Mouse (Mus musculus): ENCODE results near the gene Zmynd10. TPM values are rescaled to one million over a fixed set of nuclear protein-coding genes. Genes with fewer than 3 reads are reported as not detected.

Gene Zmynd10
- polyA plus RNA-seq, 1 experiment from 2014 or later = 0.74 TPM

DNA sequence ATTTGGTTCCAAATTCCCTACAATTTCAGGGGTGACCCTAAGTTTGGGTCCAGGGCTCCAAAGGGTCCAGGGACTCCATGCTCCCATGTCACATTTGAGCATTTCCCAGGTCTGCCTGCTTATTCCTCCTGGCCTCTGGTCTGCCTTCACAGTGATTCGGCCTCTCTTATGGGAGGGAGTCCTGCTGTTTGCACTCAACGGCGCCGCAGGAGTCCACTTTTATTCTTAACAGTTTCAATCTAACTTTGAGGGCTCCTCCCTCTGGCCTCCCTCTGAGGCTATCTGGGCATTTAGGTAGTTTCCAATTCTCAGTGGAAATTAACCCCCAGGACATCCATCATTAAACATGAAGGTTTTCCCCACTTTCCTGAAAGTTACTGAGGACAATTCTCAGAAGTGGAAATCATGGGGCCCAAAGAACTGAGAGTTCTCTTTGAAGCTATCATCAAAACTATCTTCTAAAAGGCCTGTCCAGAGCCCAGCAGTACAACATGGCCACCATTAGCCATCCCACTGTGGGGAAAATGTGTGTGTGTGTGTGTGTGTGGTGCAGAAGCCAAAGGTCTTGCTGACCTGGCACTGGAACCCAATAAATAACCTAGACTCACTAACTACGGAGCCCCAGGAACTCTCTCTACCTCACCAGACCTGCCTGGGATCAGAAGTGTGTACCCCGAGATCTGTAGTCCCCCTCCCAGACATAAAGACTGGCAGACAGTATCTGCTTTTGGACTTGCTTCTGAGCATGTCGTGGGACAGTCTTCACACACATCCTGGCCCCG is 47.4 kb downstream of the Zmynd10 start:
- H3K27ac ChIP-seq (ENCODE audit: low read length) = no peak overlapping the region
- WGBS = 75% methylated on average over 8 of the region's 8 CpGs
- H3K27me3 ChIP-seq (ENCODE audit: control insufficient read depth, insufficient read depth, low read length) = no peaks in the 10 kb centered on the region
- ATAC-seq (ENCODE audit: insufficient number of reproducible peaks, insufficient read depth, low FRiP score, low read depth) = no peak
- H3K4me1 ChIP-seq (ENCODE audit: control insufficient read depth, insufficient read depth, low read length) = no peaks in the 10 kb centered on the region
- no peak overlapping the region for H3K4me3 ChIP-seq (ENCODE audit: low read depth, low read length)
- H3K4me2 ChIP-seq (replicated peaks; ENCODE audit: low read depth, low read length) = no peak overlapping the region
- no peaks in the 10 kb centered on the region for H3K9me3 ChIP-seq (ENCODE audit: control insufficient read depth, low read depth, low read length)
- H3K36me3 ChIP-seq (ENCODE audit: control insufficient read depth, insufficient read depth, low read length) = peaks cover 42% of the 10 kb centered on the region
- no peak overlapping the region for H3K9ac ChIP-seq (replicated peaks; ENCODE audit: low read depth, low read length)

DNA sequence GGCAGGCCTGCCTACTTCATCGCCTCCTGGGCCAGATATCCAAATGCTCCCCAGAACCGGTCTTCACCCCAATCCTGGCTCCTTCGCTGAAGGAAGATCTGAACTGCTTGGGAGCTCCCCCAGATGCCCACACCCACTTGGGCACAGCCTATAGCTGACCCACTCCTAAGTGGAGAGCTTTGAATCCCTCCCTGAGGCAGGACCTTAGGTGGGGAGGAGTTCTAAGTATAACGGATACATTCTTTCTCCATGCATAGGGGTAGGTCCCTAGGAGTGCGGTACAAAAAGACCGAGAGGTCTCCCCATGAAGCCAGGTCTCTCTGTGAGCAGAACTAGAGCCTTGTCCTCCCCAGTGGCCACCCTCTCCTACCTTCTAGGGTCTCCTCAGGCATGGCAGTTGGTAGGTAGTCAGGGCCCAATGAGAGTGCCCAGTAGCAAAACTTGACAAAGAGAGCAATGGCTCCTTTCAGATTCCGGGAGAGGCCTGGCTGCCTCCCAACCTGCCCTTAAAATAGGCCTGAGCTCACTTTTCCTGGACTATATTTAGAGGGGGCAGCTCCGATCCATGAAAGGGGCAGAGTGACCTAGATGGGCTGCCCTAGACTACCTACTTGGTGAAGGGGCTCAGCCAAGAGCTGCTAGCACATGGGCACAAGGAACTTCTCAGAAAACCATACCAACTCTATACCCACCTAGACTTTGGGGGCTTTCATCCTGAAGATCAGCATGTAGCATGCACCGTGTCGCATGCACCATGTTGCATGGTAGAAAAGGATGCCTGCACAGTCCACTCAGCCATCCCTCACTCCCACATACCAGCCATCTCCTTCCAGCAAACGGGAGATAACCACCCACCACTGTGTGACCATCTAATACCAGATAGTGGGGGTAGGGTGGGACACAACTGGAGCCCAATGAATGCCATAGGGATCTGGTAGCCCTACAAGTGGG is 49.8 kb downstream of the Zmynd10 start:
- H3K9me3 ChIP-seq (ENCODE audit: control insufficient read depth, low read depth, low read length) = no peaks in the 10 kb centered on the region
- 89% methylated on average over 11 of the region's 11 CpGs for WGBS
- H3K27me3 ChIP-seq (ENCODE audit: control insufficient read depth, insufficient read depth, low read length) = no peaks in the 10 kb centered on the region
- no peak overlapping the region for H3K9ac ChIP-seq (replicated peaks; ENCODE audit: low read depth, low read length)
- ATAC-seq (ENCODE audit: insufficient number of reproducible peaks, insufficient read depth, low FRiP score, low read depth) = no peak
- no peaks in the 10 kb centered on the region for H3K4me1 ChIP-seq (ENCODE audit: control insufficient read depth, insufficient read depth, low read length)
- no peak overlapping the region for H3K4me2 ChIP-seq (replicated peaks; ENCODE audit: low read depth, low read length)
- H3K4me3 ChIP-seq (ENCODE audit: low read depth, low read length) = no peak overlapping the region
- H3K36me3 ChIP-seq (ENCODE audit: control insufficient read depth, insufficient read depth, low read length) = peaks cover 19% of the 10 kb centered on the region
- no peak overlapping the region for H3K27ac ChIP-seq (ENCODE audit: low read length)

DNA sequence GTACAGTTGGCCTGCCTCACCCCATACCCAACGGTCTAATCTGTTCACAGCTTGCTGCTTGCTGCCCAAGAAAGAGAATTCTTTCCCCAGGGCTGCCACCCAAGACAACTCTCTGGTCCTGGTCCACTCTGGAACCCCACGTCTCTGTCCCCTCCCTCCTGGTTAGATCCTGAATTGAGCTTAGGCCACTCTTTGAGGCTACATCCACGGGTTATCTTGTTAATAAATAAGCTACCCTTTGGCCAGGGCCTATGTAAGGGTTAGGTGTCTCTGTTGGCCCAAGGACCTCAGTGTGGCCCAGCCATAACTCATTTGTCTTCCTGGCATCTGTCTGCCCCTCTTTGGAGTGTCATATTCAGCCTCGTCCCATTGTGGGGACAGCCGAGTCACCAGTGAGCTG is 51.3 kb downstream of the Zmynd10 start:
- Histone ChIP-seq H3K9ac (replicated peaks; ENCODE audit: low read depth, low read length) (no peak overlapping the region), H3K4me3 (ENCODE audit: low read depth, low read length) (no peak overlapping the region), H3K4me1 (ENCODE audit: control insufficient read depth, insufficient read depth, low read length) (no peaks in the 10 kb centered on the region), H3K27ac (ENCODE audit: low read length) (no peak overlapping the region), H3K36me3 (ENCODE audit: control insufficient read depth, insufficient read depth, low read length) (peaks cover 7% of the 10 kb centered on the region; the same call in 1 of the 2 replicates), H3K27me3 (ENCODE audit: control insufficient read depth, insufficient read depth, low read length) (no peaks in the 10 kb centered on the region), H3K9me3 (ENCODE audit: control insufficient read depth, low read depth, low read length) (no peaks in the 10 kb centered on the region), H3K4me2 (replicated peaks; ENCODE audit: low read depth, low read length) (no peak overlapping the region)
- 69% methylated on average over 5 of the region's 5 CpGs for whole genome bisulfite sequencing
- no peak for ATAC-seq (ENCODE audit: insufficient number of reproducible peaks, insufficient read depth, low FRiP score, low read depth)

DNA sequence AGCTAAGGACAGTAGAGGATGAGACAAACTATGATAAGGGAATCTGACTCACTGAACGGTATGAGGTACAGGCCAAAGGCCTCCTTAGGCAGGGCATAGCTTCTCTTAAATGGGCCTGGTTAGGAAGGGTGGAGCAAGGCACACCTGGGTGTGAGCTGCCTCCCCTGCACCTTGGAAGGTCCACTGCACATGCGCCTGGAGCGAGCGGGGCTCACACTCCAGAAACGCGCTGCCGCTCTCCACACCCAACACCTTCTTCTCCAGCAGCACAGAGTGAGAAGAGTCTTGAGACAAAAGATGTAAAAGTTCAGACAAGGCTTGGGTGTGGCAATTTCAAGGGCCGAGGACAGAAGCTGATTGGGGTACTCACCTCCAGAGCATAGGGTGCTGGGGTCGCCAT is 52.3 kb downstream of the Zmynd10 start:
- H3K36me3 ChIP-seq (ENCODE audit: control insufficient read depth, insufficient read depth, low read length) = 0 out of 2 replicates have a peak, but pooled peaks cover 3% of the 10 kb centered on the region
- H3K4me2 ChIP-seq (replicated peaks; ENCODE audit: low read depth, low read length) = no peak overlapping the region
- no peak overlapping the region for H3K4me3 ChIP-seq (ENCODE audit: low read depth, low read length)
- H3K9ac ChIP-seq (replicated peaks; ENCODE audit: low read depth, low read length) = no peak overlapping the region
- 86% methylated on average over 9 of the region's 9 CpGs for WGBS
- 0 out of 2 replicates have a peak, but pooled peaks cover 5% of the 10 kb centered on the region for H3K4me1 ChIP-seq (ENCODE audit: control insufficient read depth, insufficient read depth, low read length)
- no peak overlapping the region for H3K27ac ChIP-seq (ENCODE audit: low read length)
- ATAC-seq (ENCODE audit: insufficient number of reproducible peaks, insufficient read depth, low FRiP score, low read depth) = no peak
- no peaks in the 10 kb centered on the region for H3K9me3 ChIP-seq (ENCODE audit: control insufficient read depth, low read depth, low read length)
- no peaks in the 10 kb centered on the region for H3K27me3 ChIP-seq (ENCODE audit: control insufficient read depth, insufficient read depth, low read length)

DNA sequence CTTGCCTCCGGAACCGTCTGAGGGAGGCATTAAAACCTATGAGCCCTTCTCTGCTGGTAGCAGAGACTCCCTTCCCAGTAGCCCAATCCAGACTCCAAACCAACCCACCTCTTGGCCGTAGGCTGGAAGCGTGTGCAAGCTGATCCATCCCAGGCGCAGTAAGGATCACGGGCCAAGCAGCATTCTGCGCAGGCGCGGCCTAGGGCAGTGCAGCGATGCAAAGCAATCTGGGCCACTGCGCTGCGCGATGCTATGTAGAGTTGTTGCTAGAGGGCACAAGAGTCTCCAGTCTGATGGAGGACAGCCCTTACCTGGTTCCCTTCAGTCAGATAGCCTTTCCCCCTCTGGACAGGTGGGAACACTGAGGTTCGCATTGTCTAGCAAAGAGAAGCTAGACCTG is 52.7 kb downstream of the Zmynd10 start:
- no peak for ATAC-seq (ENCODE audit: insufficient number of reproducible peaks, insufficient read depth, low FRiP score, low read depth)
- no peak overlapping the region for H3K4me3 ChIP-seq (ENCODE audit: low read depth, low read length)
- no peak overlapping the region for H3K27ac ChIP-seq (ENCODE audit: low read length)
- no peak overlapping the region for H3K4me2 ChIP-seq (replicated peaks; ENCODE audit: low read depth, low read length)
- 0 out of 2 replicates have a peak, but pooled peaks cover 3% of the 10 kb centered on the region for H3K36me3 ChIP-seq (ENCODE audit: control insufficient read depth, insufficient read depth, low read length)
- H3K4me1 ChIP-seq (ENCODE audit: control insufficient read depth, insufficient read depth, low read length) = 0 out of 2 replicates have a peak, but pooled peaks cover 8% of the 10 kb centered on the region
- H3K9me3 ChIP-seq (ENCODE audit: control insufficient read depth, low read depth, low read length) = no peaks in the 10 kb centered on the region
- H3K9ac ChIP-seq (replicated peaks; ENCODE audit: low read depth, low read length) = no peak overlapping the region
- no peaks in the 10 kb centered on the region for H3K27me3 ChIP-seq (ENCODE audit: control insufficient read depth, insufficient read depth, low read length)
- 65% methylated on average over 14 of the region's 14 CpGs for WGBS

DNA sequence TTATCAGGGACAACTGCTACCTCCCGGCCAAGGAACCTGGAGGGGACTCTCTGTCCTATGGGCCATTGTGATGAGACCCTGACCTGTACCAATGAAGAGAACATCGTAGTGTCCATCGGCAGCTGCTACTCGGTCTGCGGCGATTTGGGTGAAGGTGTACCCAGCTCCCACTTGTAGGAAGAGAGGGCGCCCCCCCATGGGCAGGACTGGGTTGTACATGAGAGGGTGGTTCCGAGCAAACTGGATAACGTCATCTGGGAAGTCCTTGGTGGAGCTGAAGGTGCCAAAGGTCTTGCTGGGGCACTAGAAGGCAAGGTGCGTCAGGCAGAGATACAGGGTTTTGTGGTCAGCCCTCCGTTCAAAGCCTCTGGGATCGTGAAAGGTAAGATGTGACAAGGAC is 53.6 kb downstream of the Zmynd10 start:
- H3K27me3 ChIP-seq (ENCODE audit: control insufficient read depth, insufficient read depth, low read length) = no peaks in the 10 kb centered on the region
- 0 out of 2 replicates have a peak, but pooled peaks cover 3% of the 10 kb centered on the region for H3K36me3 ChIP-seq (ENCODE audit: control insufficient read depth, insufficient read depth, low read length)
- no peak overlapping the region for H3K4me3 ChIP-seq (ENCODE audit: low read depth, low read length)
- no peaks in the 10 kb centered on the region for H3K9me3 ChIP-seq (ENCODE audit: control insufficient read depth, low read depth, low read length)
- H3K9ac ChIP-seq (replicated peaks; ENCODE audit: low read depth, low read length) = no peak overlapping the region
- H3K4me2 ChIP-seq (replicated peaks; ENCODE audit: low read depth, low read length) = no peak overlapping the region
- ATAC-seq (ENCODE audit: insufficient number of reproducible peaks, insufficient read depth, low FRiP score, low read depth) = no peak
- H3K27ac ChIP-seq (ENCODE audit: low read length) = no peak overlapping the region
- H3K4me1 ChIP-seq (ENCODE audit: control insufficient read depth, insufficient read depth, low read length) = 0 out of 2 replicates have a peak, but pooled peaks cover 8% of the 10 kb centered on the region
- 77% methylated on average over 12 of the region's 12 CpGs for WGBS

Other genes starting within 250 kb of the Zmynd10 start
- gene Hemk1, start 208.9 kb upstream of the Zmynd10 start, polyA plus RNA-seq (2014; fragmentation: Nextera tagmentation; extraction: Ambion mirVana) = 12.4 and 12.9 TPM in 2 replicates
- 0.13 and 0.19 TPM in 2 replicates for gene 6430571L13Rik, start 206.7 kb upstream of the Zmynd10 start, polyA plus RNA-seq (2014; fragmentation: Nextera tagmentation; extraction: Ambion mirVana)
- gene Cacna2d2, start 147.7 kb upstream of the Zmynd10 start, polyA plus RNA-seq (2014; fragmentation: Nextera tagmentation; extraction: Ambion mirVana) = 0.43 and 0.70 TPM in 2 replicates
- gene Tmem115, start 13.4 kb upstream of the Zmynd10 start, polyA plus RNA-seq (2014; fragmentation: Nextera tagmentation; extraction: Ambion mirVana) = 45.9 and 46.6 TPM in 2 replicates
- gene Cyb561d2, start 5.1 kb upstream of the Zmynd10 start, polyA plus RNA-seq (2014; fragmentation: Nextera tagmentation; extraction: Ambion mirVana) = 23.8 and 29.2 TPM in 2 replicates
- gene Nprl2, start 5.1 kb upstream of the Zmynd10 start, polyA plus RNA-seq (2014; fragmentation: Nextera tagmentation; extraction: Ambion mirVana) = 44.7 and 46.0 TPM in 2 replicates
- 53.6 and 54.1 TPM in 2 replicates for gene Rassf1, start 4.3 kb downstream of the Zmynd10 start, polyA plus RNA-seq (2014; fragmentation: Nextera tagmentation; extraction: Ambion mirVana)
- gene Tusc2, start 16.0 kb downstream of the Zmynd10 start, polyA plus RNA-seq (2014; fragmentation: Nextera tagmentation; extraction: Ambion mirVana) = 36.2 and 40.3 TPM in 2 replicates
- 119 and 127 TPM in 2 replicates for gene Hyal2, start 20.6 kb downstream of the Zmynd10 start, polyA plus RNA-seq (2014; fragmentation: Nextera tagmentation; extraction: Ambion mirVana)
- gene Hyal1, start 29.6 kb downstream of the Zmynd10 start, polyA plus RNA-seq (2014; fragmentation: Nextera tagmentation; extraction: Ambion mirVana) = 10.3 and 12.1 TPM in 2 replicates
- gene Naa80, start 31.6 kb downstream of the Zmynd10 start, polyA plus RNA-seq (2014; fragmentation: Nextera tagmentation; extraction: Ambion mirVana) = 17.3 and 19.9 TPM in 2 replicates
- 1.0 and 1.4 TPM in 2 replicates for gene Hyal3, start 33.5 kb downstream of the Zmynd10 start, polyA plus RNA-seq (2014; fragmentation: Nextera tagmentation; extraction: Ambion mirVana)
- gene Ifrd2, start 40.3 kb downstream of the Zmynd10 start, polyA plus RNA-seq (2014; fragmentation: Nextera tagmentation; extraction: Ambion mirVana) = 54.0 and 61.1 TPM in 2 replicates
- 6.1 and 7.9 TPM in 2 replicates for gene Sema3b, start 61.9 kb downstream of the Zmynd10 start, polyA plus RNA-seq (2014; fragmentation: Nextera tagmentation; extraction: Ambion mirVana)
- gene Gnai2, start 88.1 kb downstream of the Zmynd10 start, polyA plus RNA-seq (2014; fragmentation: Nextera tagmentation; extraction: Ambion mirVana) = 359 TPM in 2 replicates
- gene Slc38a3, start 122.2 kb downstream of the Zmynd10 start, polyA plus RNA-seq (2014; fragmentation: Nextera tagmentation; extraction: Ambion mirVana) = 3.7 and 7.1 TPM in 2 replicates
- 1.8 and 2.4 TPM in 2 replicates for gene Gnat1, start 132.4 kb downstream of the Zmynd10 start, polyA plus RNA-seq (2014; fragmentation: Nextera tagmentation; extraction: Ambion mirVana)
- 30.2 and 33.2 TPM in 2 replicates for gene Sema3f, start 163.2 kb downstream of the Zmynd10 start, polyA plus RNA-seq (2014; fragmentation: Nextera tagmentation; extraction: Ambion mirVana)
- gene Rbm5, start 223.7 kb downstream of the Zmynd10 start, polyA plus RNA-seq (2014; fragmentation: Nextera tagmentation; extraction: Ambion mirVana) = 204 and 205 TPM in 2 replicates

Measured in stomach, embryonic 14.5 days (tissue).